Mouse (Mus musculus) olfactory bulb, adult 2 months (tissue): Measurements from ENCODE around the gene Lgals1. TPM values are rescaled to one million over a fixed set of nuclear protein-coding genes. Genes with fewer than 3 reads are reported as not detected.

Experiments
- H3K27ac ChIP-seq: fragments of 200-500 bp; 2 replicates; pipeline ENCODE4 v1.5.1; 2012; ENCODE audit warnings: low read depth, low read length; ENCODE audit not compliant: insufficient read depth
- H3K4me1 ChIP-seq: fragments of 200-500 bp; 2 replicates; pipeline ENCODE4 v1.6.1; 2012; ENCODE audit warnings: low read length; ENCODE audit not compliant: control insufficient read depth, insufficient read depth
- H3K4me3 ChIP-seq: fragments of 200-500 bp; 2 replicates; pipeline ENCODE4 v1.5.1; 2012; ENCODE audit warnings: mild to moderate bottlenecking, low read depth, low read length, moderate library complexity; ENCODE audit not compliant: insufficient read depth
- CTCF ChIP-seq: fragments of 200-500 bp; IDR thresholded peaks from 2 replicates; pipeline ENCODE4 v1.5.1; 2012; ENCODE audit warnings: low read depth, mild to moderate bottlenecking, low read length, moderate library complexity; ENCODE audit not compliant: insufficient read depth
- POLR2A ChIP-seq: fragments of 200-500 bp; IDR thresholded peaks from 2 replicates; pipeline ENCODE4 v1.6.1; 2012; ENCODE audit warnings: mild to moderate bottlenecking, low read depth, low read length, moderate library complexity; ENCODE audit not compliant: insufficient read depth
- WGBS: fragments of 180-500 bp; shearing (Covaris S2); methylation state at CpG from one replicate; pipeline ENCODE4 v1.1.7; 2018; 5-methylcytosine and 5-hydroxymethylcytosine counted together
- polyA plus RNA-seq: library from polyadenylated mRNA; stranded (reverse); fragments of >200 nt; gene quantifications from 2 replicates; pipeline ENCODE4 v1.2.4, GENCODE M21; 2012; ENCODE audit warnings: low replicate concordance; ENCODE audit not compliant: missing spikeins, insufficient read depth, insufficient read length

The Lgals1 gene
- polyA plus RNA-seq, 1 experiment: not detected

- no peak overlapping the region for H3K27ac ChIP-seq
- H3K4me3 ChIP-seq: peak overlapping the region; percentile 28
- peaks cover 10% of the 10 kb centered on the region for H3K4me1 ChIP-seq
- TF ChIP-seq POLR2A (no peak), CTCF (peak; percentile 89)
- 1% methylated on average over 9 of the region's 9 CpGs for WGBS
Measured at GRCm38 (mm10) chr15:78942663-78943062, 16.1 kb downstream of the Lgals1 start.

- H3K4me3 ChIP-seq: no peak overlapping the region
- no peak for TF ChIP-seq CTCF
- TF ChIP-seq POLR2A: no peak
- H3K4me1 ChIP-seq: peaks cover 14% of the 10 kb centered on the region
- no peak overlapping the region for H3K27ac ChIP-seq
- whole genome bisulfite sequencing: 30% methylated on average over 7 of the region's 7 CpGs
Measured at GRCm38 (mm10) chr15:78946232-78946631, 19.7 kb downstream of the Lgals1 start.

- under 1% methylated on average over 24 of the region's 24 CpGs for WGBS
- Histone ChIP-seq H3K4me1 (peaks cover 11% of the 10 kb centered on the region), H3K27ac (no peak within 1 kb of the TSS), H3K4me3 (peak within 1 kb of the TSS; percentile 44)
- TF ChIP-seq POLR2A (no peak), CTCF (no peak)
Measured at GRCm38 (mm10) chr15:78947657-78948056, 21.1 kb downstream of the Lgals1 start, which contains the start of gene Triobp. Gene Triobp (plus strand): TSS chr15:78947724.

GRCm38 (mm10) chr15:78948152-78948725, 21.7 kb downstream of the Lgals1 start:
- TF ChIP-seq CTCF: no peak
- no peak for TF ChIP-seq POLR2A
- Histone ChIP-seq H3K4me3 (peak overlapping the region; percentile 44), H3K4me1 (peaks cover 10% of the 10 kb centered on the region), H3K27ac (no peak overlapping the region)
- 7% methylated on average over 11 of the region's 11 CpGs for WGBS

- WGBS: 97% methylated on average over 3 of the region's 3 CpGs
- Histone ChIP-seq H3K4me1 (peaks cover 10% of the 10 kb centered on the region), H3K27ac (no peak overlapping the region), H3K4me3 (no peak overlapping the region)
- TF ChIP-seq POLR2A (no peak), CTCF (no peak)
Measured at GRCm38 (mm10) chr15:78948883-78949282, 22.4 kb downstream of the Lgals1 start.

- Histone ChIP-seq H3K4me1 (peaks cover 5% of the 10 kb centered on the region; the same call in 1 of the 2 replicates), H3K27ac (no peak overlapping the region), H3K4me3 (no peak overlapping the region)
- 74% methylated on average over 3 of the region's 3 CpGs for WGBS
- TF ChIP-seq CTCF (no peak), POLR2A (no peak)
Measured at GRCm38 (mm10) chr15:78955663-78956062, 29.1 kb downstream of the Lgals1 start.

GRCm38 (mm10) chr15:78956351-78956750, 29.8 kb downstream of the Lgals1 start:
- 94% methylated on average over 4 of the region's 4 CpGs for WGBS
- TF ChIP-seq CTCF: no peak
- TF ChIP-seq POLR2A: no peak
- Histone ChIP-seq H3K4me3 (no peak overlapping the region), H3K4me1 (peaks cover 5% of the 10 kb centered on the region; the same call in 1 of the 2 replicates), H3K27ac (no peak overlapping the region)

GRCm38 (mm10) chr15:78957021-78957420, 30.5 kb downstream of the Lgals1 start:
- WGBS: 80% methylated on average over 15 of the region's 15 CpGs
- TF ChIP-seq POLR2A: no peak
- no peak for TF ChIP-seq CTCF
- peaks cover 5% of the 10 kb centered on the region; the same call in 1 of the 2 replicates for H3K4me1 ChIP-seq
- H3K27ac ChIP-seq: no peak overlapping the region
- H3K4me3 ChIP-seq: no peak overlapping the region

- H3K27ac ChIP-seq: no peak overlapping the region
- TF ChIP-seq CTCF (no peak), POLR2A (no peak)
- no peak overlapping the region for H3K4me3 ChIP-seq
- peaks cover 11% of the 10 kb centered on the region for H3K4me1 ChIP-seq
- WGBS: 92% methylated on average over 11 of the region's 11 CpGs
Measured at GRCm38 (mm10) chr15:78959537-78959936, 33.0 kb downstream of the Lgals1 start.

- WGBS: 79% methylated on average over 4 of the region's 4 CpGs
- H3K4me1 ChIP-seq: peaks cover 11% of the 10 kb centered on the region
- no peak overlapping the region for H3K27ac ChIP-seq
- no peak overlapping the region for H3K4me3 ChIP-seq
- TF ChIP-seq POLR2A: no peak
- TF ChIP-seq CTCF: no peak
Measured at GRCm38 (mm10) chr15:78960088-78960487, 33.6 kb downstream of the Lgals1 start.
